Mouse (Mus musculus) adrenal gland, postnatal 36 days (tissue): ENCODE data around the gene Bola1. TPM values are rescaled to one million over a fixed set of nuclear protein-coding genes. Genes with fewer than 3 reads are reported as not detected.
"Not testable (repeated sequence)": the region's sequence is repeated elsewhere in the genome, so short reads cannot be mapped to it uniquely, and the experiment has no call there.

Experiments
- DNase-seq, 2 experiments: peaks; one replicate each; pipeline ENCODE4 v3.0.0; 2021; ENCODE audit warnings: mixed read lengths in 1 of 2
- total RNA-seq, 2 experiments: library from RNA; stranded (reverse); gene quantifications; 2 replicates each; pipeline ENCODE4 v1.2.3; 2021

The Bola1 gene
- total RNA-seq, 2 experiments from 2014 or later = 26.8 to 41.2 TPM

- peak; percentile 44 to 56 for DNase-seq
Observed at GRCm38 (mm10) chr3:96226695-96227648, 7.5 kb upstream of the Bola1 start.

- DNase-seq = no peak
Observed at GRCm38 (mm10) chr3:96225421-96225820, 5.9 kb upstream of the Bola1 start.

- no peak for DNase-seq
Observed at GRCm38 (mm10) chr3:96222774-96223173, 3.3 kb upstream of the Bola1 start.

- DNase-seq = peak; percentile 30 to 31
Observed at GRCm38 (mm10) chr3:96221640-96222038, 2.1 kb upstream of the Bola1 start.

GRCm38 (mm10) chr3:96220765-96221639 is 1.5 kb upstream of the Bola1 start, which contains the start of the genes Hist2h2ac and Hist2h2be:
Hist2h2ac (minus strand) TSS chr3:96220880.
Hist2h2be (plus strand) TSS chr3:96221119.
- peak; percentile 86 to 88 for DNase-seq

- DNase-seq = not testable (repeated sequence)
Observed at GRCm38 (mm10) chr3:96220131-96220764, 739 bp upstream of the Bola1 start.

- DNase-seq = peak in 1 of 2 experiments; percentile 15
Observed at GRCm38 (mm10) chr3:96219191-96219641, 293 bp downstream of the Bola1 start.

GRCm38 (mm10) chr3:96209242-96209641 is 10.3 kb downstream of the Bola1 start:
- peak; percentile 34 to 57 for DNase-seq

- DNase-seq = no peak
Observed at GRCm38 (mm10) chr3:96207819-96208218, 11.7 kb downstream of the Bola1 start.

GRCm38 (mm10) chr3:96199731-96200130 is 19.8 kb downstream of the Bola1 start:
- DNase-seq = no peak

GRCm38 (mm10) chr3:96198601-96199251 is 20.8 kb downstream of the Bola1 start:
- DNase-seq = not testable (repeated sequence)

- no peak for DNase-seq
Observed at GRCm38 (mm10) chr3:96198181-96198580, 21.3 kb downstream of the Bola1 start.

GRCm38 (mm10) chr3:96197129-96197749 is 22.3 kb downstream of the Bola1 start:
- DNase-seq = peak; percentile 91 to 93

- no peak for DNase-seq
Observed at GRCm38 (mm10) chr3:96196437-96197128, 22.9 kb downstream of the Bola1 start.

GRCm38 (mm10) chr3:96195616-96196313 is 23.7 kb downstream of the Bola1 start:
- DNase-seq = no peak

GRCm38 (mm10) chr3:96194966-96195365 is 24.5 kb downstream of the Bola1 start:
- DNase-seq = no peak

GRCm38 (mm10) chr3:96192977-96193376 is 26.5 kb downstream of the Bola1 start:
- no peak for DNase-seq

- no peak for DNase-seq
Observed at GRCm38 (mm10) chr3:96182382-96182776, 37.1 kb downstream of the Bola1 start.
